Mouse (Mus musculus): Measurements from ENCODE around the gene Gm4763. TPM values are rescaled to one million over a fixed set of nuclear protein-coding genes. Genes with fewer than 3 reads are reported as not detected.
A peak's percentile ranks its signal among the peaks of the same experiment; 100 is the strongest.
"Not testable (repeated sequence)": the region's sequence is repeated elsewhere in the genome, so short reads cannot be mapped to it uniquely, and the experiment has no call there.

Gene Gm4763
- total and polyA plus RNA-seq, 3 experiments, result not detected

GRCm38 (mm10) chr7:24687519-24687918 is 39.2 kb downstream of the Gm4763 start:
- H3K9me3 ChIP-seq (replicated peaks; ENCODE audit: insufficient read depth, low read length); H3K36me3 ChIP-seq (ENCODE audit: control insufficient read depth in 1 of 2, insufficient read depth in 2 of 2, low read length in 2 of 2); DNase-seq (ENCODE audit: low read depth, low spot score); H3K4me3 ChIP-seq (ENCODE audit: control insufficient read depth in 1 of 2, insufficient read depth in 1 of 2, low read depth in 2 of 2, low read length in 2 of 2); H3K27ac ChIP-seq (ENCODE audit: control insufficient read depth, low read depth, low read length); H3K9ac ChIP-seq (ENCODE audit: control insufficient read depth, low read depth, low read length, poor library complexity, severe bottlenecking); H3K27me3 ChIP-seq (ENCODE audit: control insufficient read depth in 1 of 2, insufficient read depth in 2 of 2, low read length in 2 of 2); H3K79me2 ChIP-seq (ENCODE audit: control insufficient read depth, insufficient read depth, low read length, poor library complexity); H3K4me1 ChIP-seq (ENCODE audit: control insufficient read depth in 1 of 2, insufficient read depth in 2 of 2, low read length in 2 of 2): not testable (repeated sequence)

GRCm38 (mm10) chr7:24684121-24684520 is 42.6 kb downstream of the Gm4763 start:
- DNase-seq (ENCODE audit: low read depth, low spot score); H3K4me3 ChIP-seq (ENCODE audit: control insufficient read depth in 1 of 2, insufficient read depth in 1 of 2, low read depth in 2 of 2, low read length in 2 of 2); H3K36me3 ChIP-seq (ENCODE audit: control insufficient read depth in 1 of 2, insufficient read depth in 2 of 2, low read length in 2 of 2); H3K27ac ChIP-seq (ENCODE audit: control insufficient read depth, low read depth, low read length); H3K9ac ChIP-seq (ENCODE audit: control insufficient read depth, low read depth, low read length, poor library complexity, severe bottlenecking); H3K79me2 ChIP-seq (ENCODE audit: control insufficient read depth, insufficient read depth, low read length, poor library complexity); H3K9me3 ChIP-seq (replicated peaks; ENCODE audit: insufficient read depth, low read length); H3K27me3 ChIP-seq (ENCODE audit: control insufficient read depth in 1 of 2, insufficient read depth in 2 of 2, low read length in 2 of 2); H3K4me1 ChIP-seq (ENCODE audit: control insufficient read depth in 1 of 2, insufficient read depth in 2 of 2, low read length in 2 of 2): not testable (repeated sequence)
- TF ChIP-seq CTCF (IDR thresholded peaks at IDR 0.05 in 2 of 3, conservative IDR thresholded peaks at IDR 0.05 in 1 of 3; ENCODE audit: control insufficient read depth in 1 of 3, insufficient read depth in 1 of 3, low read depth in 2 of 3, low read length in 3 of 3, poor library complexity in 1 of 3, severe bottlenecking in 1 of 3), result peak; percentile 11 to 39 (median 13); a peak in 4 of 6 replicates

GRCm38 (mm10) chr7:24676575-24676974 is 50.1 kb downstream of the Gm4763 start, which contains the start of gene Tex101:
Tex101 (minus strand) TSS chr7:24676675.
- no peak within 1 kb of the TSS for H3K27ac ChIP-seq (ENCODE audit: control insufficient read depth, low read depth, low read length)
- H3K4me3 ChIP-seq (ENCODE audit: control insufficient read depth in 1 of 2, insufficient read depth in 1 of 2, low read depth in 2 of 2, low read length in 2 of 2), result no peak within 1 kb of the TSS
- no peaks in the 10 kb centered on the region for H3K4me1 ChIP-seq (ENCODE audit: control insufficient read depth in 1 of 2, insufficient read depth in 2 of 2, low read length in 2 of 2)
- H3K27me3 ChIP-seq (ENCODE audit: control insufficient read depth in 1 of 2, insufficient read depth in 2 of 2, low read length in 2 of 2), result peaks cover 0 to 2% of the 10 kb centered on the region in 2 experiments; a peak in 1 of 4 replicates
- H3K36me3 ChIP-seq (ENCODE audit: control insufficient read depth in 1 of 2, insufficient read depth in 2 of 2, low read length in 2 of 2), result no peaks in the 10 kb centered on the region
- no peak for TF ChIP-seq JUND (IDR thresholded peaks at IDR 0.05; ENCODE audit: low read depth, low read length)
- no peak for TF ChIP-seq GABPA (IDR thresholded peaks at IDR 0.05; ENCODE audit: low read depth, low read length)
- TF ChIP-seq GATA1 (IDR thresholded peaks at IDR 0.05; ENCODE audit: low read depth, low read length), result no peak
- TF ChIP-seq MAFK (IDR thresholded peaks at IDR 0.05; ENCODE audit: borderline replicate concordance, low read depth, low read length), result no peak
- TF ChIP-seq ZC3H11A (IDR thresholded peaks at IDR 0.05; ENCODE audit: low read depth, low read length), result no peak
- no peak for TF ChIP-seq TCF12 (IDR thresholded peaks at IDR 0.05; ENCODE audit: low read depth, low read length)
- no peak for TF ChIP-seq MEF2A (IDR thresholded peaks at IDR 0.05; ENCODE audit: extremely low read depth, insufficient replicate concordance, low read depth, low read length, poor library complexity, severe bottlenecking)
- TF ChIP-seq CTCF (IDR thresholded peaks at IDR 0.05 in 2 of 3, conservative IDR thresholded peaks at IDR 0.05 in 1 of 3; ENCODE audit: control insufficient read depth in 1 of 3, insufficient read depth in 1 of 3, low read depth in 2 of 3, low read length in 3 of 3, poor library complexity in 1 of 3, severe bottlenecking in 1 of 3), result no peak
- TF ChIP-seq MXI1 (IDR thresholded peaks at IDR 0.05; ENCODE audit: low read depth, low read length), result no peak
- no peak for TF ChIP-seq ELF1 (IDR thresholded peaks at IDR 0.05; ENCODE audit: low read depth, low read length)
- no peak for TF ChIP-seq SMC3 (IDR thresholded peaks at IDR 0.05; ENCODE audit: low read depth, low read length)
- no peak for TF ChIP-seq USF1 (IDR thresholded peaks at IDR 0.05; ENCODE audit: low read depth, low read length)
- no peaks in the 10 kb centered on the region for H3K9me3 ChIP-seq (replicated peaks; ENCODE audit: insufficient read depth, low read length)
- DNase-seq (ENCODE audit: low read depth, low spot score), result no peak
- H3K9ac ChIP-seq (ENCODE audit: control insufficient read depth, low read depth, low read length, poor library complexity, severe bottlenecking), result no peak within 1 kb of the TSS
- no peaks in the 10 kb centered on the region for H3K79me2 ChIP-seq (ENCODE audit: control insufficient read depth, insufficient read depth, low read length, poor library complexity)
